Mouse (Mus musculus) lung, embryonic 16.5 days (tissue): ENCODE results near the gene Taar8c. TPM values are rescaled to one million over a fixed set of nuclear protein-coding genes. Genes with fewer than 3 reads are reported as not detected.
"Not testable (repeated sequence)": the region's sequence is repeated elsewhere in the genome, so short reads cannot be mapped to it uniquely, and the experiment has no call there.

Experiments
- ATAC-seq: fragments of 200-750 bp; cut with Nextera tagmentation; 2 replicates; pipeline ENCODE4 v1.8.0; 2017; ENCODE audit warnings: low read depth, mild to moderate bottlenecking, moderate library complexity
- H3K27ac ChIP-seq: fragments of 300-500 bp; sonication (generic); 2 replicates; pipeline ENCODE4 v1.5.1; 2014; ENCODE audit warnings: mild to moderate bottlenecking, control low read depth, low read length
- H3K27me3 ChIP-seq: fragments of 300-500 bp; sonication (generic); 2 replicates; pipeline ENCODE4 v1.6.1; 2014; ENCODE audit warnings: low read depth, low read length, mixed read lengths; ENCODE audit not compliant: control insufficient read depth, insufficient read depth
- H3K36me3 ChIP-seq: fragments of 300-500 bp; sonication (generic); 2 replicates; pipeline ENCODE4 v1.6.1; 2014; ENCODE audit warnings: low read length; ENCODE audit not compliant: control insufficient read depth, insufficient read depth
- H3K4me1 ChIP-seq: fragments of 300-500 bp; sonication (generic); replicated peaks from 2 replicates; pipeline ENCODE4 v1.6.1; 2014; ENCODE audit warnings: low read length, mixed read lengths; ENCODE audit not compliant: control insufficient read depth, insufficient read depth
- H3K4me2 ChIP-seq: fragments of 300-500 bp; sonication (generic); 2 replicates; pipeline ENCODE4 v1.6.1; 2014; ENCODE audit warnings: low read depth, low read length, control low read depth
- H3K4me3 ChIP-seq: fragments of 300-500 bp; sonication (generic); 2 replicates; pipeline ENCODE4 v1.5.1; 2014; ENCODE audit warnings: mild to moderate bottlenecking, low read length, control low read depth
- H3K9ac ChIP-seq: fragments of 300-500 bp; sonication (generic); 2 replicates; pipeline ENCODE4 v1.6.1; 2014; ENCODE audit warnings: low read length, control low read depth
- H3K9me3 ChIP-seq: fragments of 300-500 bp; sonication (generic); 2 replicates; pipeline ENCODE4 v1.6.1; 2016; ENCODE audit warnings: low read length; ENCODE audit not compliant: control insufficient read depth
- WGBS: fragments of 180-500 bp; shearing (Covaris S2); extraction: QIAGEN DNeasy Blood & Tissue Kit; methylation state at CpG from one replicate; pipeline ENCODE4 v1.1.7; 2014; 5-methylcytosine and 5-hydroxymethylcytosine counted together
- polyA plus RNA-seq: library from polyadenylated mRNA; unstranded; fragments of >200 nt; fragmentation: Nextera tagmentation; extraction: Ambion mirVana; gene quantifications from 2 replicates; pipeline ENCODE4 v1.2.1, GENCODE M21; 2015

The Taar8c gene
- not detected in 2 replicates for polyA plus RNA-seq

DNA sequence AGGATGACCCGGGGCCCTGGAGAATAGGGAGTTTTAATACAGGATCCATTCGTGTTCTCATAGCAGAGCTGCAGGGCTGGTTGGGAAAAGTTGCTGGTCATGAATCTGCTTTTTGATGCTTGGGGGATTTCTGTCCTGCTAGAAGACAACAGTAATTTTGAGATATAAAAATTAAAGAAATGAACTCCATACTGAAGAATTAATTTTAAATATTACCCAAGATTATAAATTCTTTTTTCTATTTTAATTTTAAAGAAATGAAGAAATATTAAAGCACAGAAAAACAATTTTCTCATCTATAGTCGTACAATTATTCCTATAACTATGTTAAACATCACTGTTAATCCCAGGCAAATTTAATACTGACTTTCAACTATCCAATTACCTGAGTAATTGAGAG, at the start of gene Taar8c:
Gene Taar8c, minus strand, starts transcription at position 101 of the 400 bp plus-strand sequence.
- WGBS: 85% methylated on average over 1 of the region's 3 CpGs
- not testable (repeated sequence) for H3K9ac ChIP-seq, H3K4me1 ChIP-seq, H3K4me2 ChIP-seq, H3K27ac ChIP-seq, H3K4me3 ChIP-seq, ATAC-seq, H3K9me3 ChIP-seq, H3K27me3 ChIP-seq, H3K36me3 ChIP-seq

GRCm38 (mm10) chr10:24150086-24150485, 48.4 kb upstream of the Taar8c start:
- H3K9me3 ChIP-seq: no peaks in the 10 kb centered on the region
- H3K36me3 ChIP-seq: peaks cover under 1% of the 10 kb centered on the region
- no peak overlapping the region for H3K27ac ChIP-seq
- no peak for ATAC-seq
- H3K4me2 ChIP-seq: peak overlapping the region; percentile 69
- H3K27me3 ChIP-seq: no peaks in the 10 kb centered on the region
- WGBS: 36% methylated on average over 7 of the region's 7 CpGs
- peak overlapping the region; percentile 20 for H3K9ac ChIP-seq
- H3K4me3 ChIP-seq: peak overlapping the region; percentile 82
- peaks cover 4% of the 10 kb centered on the region; the same call in 1 of the 2 replicates for H3K4me1 ChIP-seq

- H3K4me1 ChIP-seq: peaks cover 4% of the 10 kb centered on the region; the same call in 1 of the 2 replicates
- H3K4me3 ChIP-seq: peak within 1 kb of the TSS; percentile 82
- peak within 1 kb of the TSS; percentile 75 for H3K27ac ChIP-seq
- H3K4me2 ChIP-seq: peak within 1 kb of the TSS; percentile 69
- H3K36me3 ChIP-seq: no peaks in the 10 kb centered on the region
- H3K9me3 ChIP-seq: no peaks in the 10 kb centered on the region
- H3K9ac ChIP-seq: peak within 1 kb of the TSS; percentile 85
- under 1% methylated on average over 45 of the region's 45 CpGs for WGBS
- peak; percentile 99 for ATAC-seq
- no peaks in the 10 kb centered on the region for H3K27me3 ChIP-seq
Measured at GRCm38 (mm10) chr10:24149135-24149781, 47.5 kb upstream of the Taar8c start, which contains the start of gene Stx7. Gene Stx7, plus strand, starts transcription at chr10:24149302.

- no peak for ATAC-seq
- 69% methylated on average over 3 of the region's 3 CpGs for WGBS
- Histone ChIP-seq H3K4me3 (no peak overlapping the region), H3K27ac (no peak overlapping the region), H3K4me2 (no peak overlapping the region), H3K4me1 (no peaks in the 10 kb centered on the region), H3K9me3 (no peaks in the 10 kb centered on the region), H3K27me3 (no peaks in the 10 kb centered on the region), H3K9ac (no peak overlapping the region), H3K36me3 (no peaks in the 10 kb centered on the region)
Measured at GRCm38 (mm10) chr10:24142735-24143134, 41.0 kb upstream of the Taar8c start.

GRCm38 (mm10) chr10:24138623-24139261, 37.0 kb upstream of the Taar8c start:
- H3K4me2 ChIP-seq: no peak overlapping the region
- no peaks in the 10 kb centered on the region for H3K4me1 ChIP-seq
- no peak overlapping the region for H3K4me3 ChIP-seq
- WGBS: 50% methylated on average over 2 of the region's 2 CpGs
- H3K9me3 ChIP-seq: no peaks in the 10 kb centered on the region
- no peak overlapping the region for H3K27ac ChIP-seq
- no peak for ATAC-seq
- H3K9ac ChIP-seq: no peak overlapping the region
- no peaks in the 10 kb centered on the region for H3K36me3 ChIP-seq
- no peaks in the 10 kb centered on the region for H3K27me3 ChIP-seq

- H3K4me3 ChIP-seq: no peak overlapping the region
- WGBS: 27% methylated on average over 7 of the region's 7 CpGs
- no peaks in the 10 kb centered on the region for H3K27me3 ChIP-seq
- no peak overlapping the region for H3K4me2 ChIP-seq
- H3K4me1 ChIP-seq: 0 out of 2 replicates have a peak, but pooled peaks cover 2% of the 10 kb centered on the region
- ATAC-seq: peak; percentile 34; the same call in 1 of the 2 replicates
- no peaks in the 10 kb centered on the region for H3K36me3 ChIP-seq
- no peaks in the 10 kb centered on the region for H3K9me3 ChIP-seq
- peak overlapping the region; percentile 77 for H3K27ac ChIP-seq
- no peak overlapping the region for H3K9ac ChIP-seq
Measured at GRCm38 (mm10) chr10:24134071-24134645, 32.4 kb upstream of the Taar8c start.

GRCm38 (mm10) chr10:24133132-24133531, 31.4 kb upstream of the Taar8c start:
- Histone ChIP-seq H3K4me1 (0 out of 2 replicates have a peak, but pooled peaks cover 2% of the 10 kb centered on the region), H3K36me3 (no peaks in the 10 kb centered on the region), H3K9me3 (no peaks in the 10 kb centered on the region), H3K9ac (no peak overlapping the region), H3K27me3 (no peaks in the 10 kb centered on the region), H3K4me3 (no peak overlapping the region), H3K4me2 (no peak overlapping the region), H3K27ac (peak overlapping the region; percentile 55; the same call in 1 of the 2 replicates)
- 13% methylated on average over 2 of the region's 2 CpGs for WGBS
- no peak for ATAC-seq

GRCm38 (mm10) chr10:24132273-24132672, 30.6 kb upstream of the Taar8c start:
- Histone ChIP-seq H3K4me3 (no peak overlapping the region), H3K9me3 (no peaks in the 10 kb centered on the region), H3K27ac (peak overlapping the region; percentile 79), H3K9ac (no peak overlapping the region), H3K4me2 (peak overlapping the region; percentile 52; the same call in 1 of the 2 replicates), H3K27me3 (no peaks in the 10 kb centered on the region), H3K4me1 (0 out of 2 replicates have a peak, but pooled peaks cover 2% of the 10 kb centered on the region), H3K36me3 (no peaks in the 10 kb centered on the region)
- peak; percentile 83 for ATAC-seq
- 16% methylated on average over 5 of the region's 5 CpGs for WGBS
